Mouse (Mus musculus) lung, adult 10 weeks (tissue): ENCODE data around the gene Pars2. TPM values are rescaled to one million over a fixed set of nuclear protein-coding genes. Genes with fewer than 3 reads are reported as not detected.

Experiments
- polyA plus RNA-seq: library from polyadenylated mRNA; stranded (reverse); fragments of 350-450 nt; fragmentation: Illumina TruSeq; extraction: RNeasy Lipid Tissue Mini Kit (QIAGEN cat#74804); gene quantifications from one replicate; pipeline ENCODE4 v1.2.3, GENCODE M21; 2014; ENCODE audit warnings: low read depth, low replicate concordance; ENCODE audit not compliant: insufficient read depth

Gene Pars2
- 3.2 TPM for polyA plus RNA-seq

DNA sequence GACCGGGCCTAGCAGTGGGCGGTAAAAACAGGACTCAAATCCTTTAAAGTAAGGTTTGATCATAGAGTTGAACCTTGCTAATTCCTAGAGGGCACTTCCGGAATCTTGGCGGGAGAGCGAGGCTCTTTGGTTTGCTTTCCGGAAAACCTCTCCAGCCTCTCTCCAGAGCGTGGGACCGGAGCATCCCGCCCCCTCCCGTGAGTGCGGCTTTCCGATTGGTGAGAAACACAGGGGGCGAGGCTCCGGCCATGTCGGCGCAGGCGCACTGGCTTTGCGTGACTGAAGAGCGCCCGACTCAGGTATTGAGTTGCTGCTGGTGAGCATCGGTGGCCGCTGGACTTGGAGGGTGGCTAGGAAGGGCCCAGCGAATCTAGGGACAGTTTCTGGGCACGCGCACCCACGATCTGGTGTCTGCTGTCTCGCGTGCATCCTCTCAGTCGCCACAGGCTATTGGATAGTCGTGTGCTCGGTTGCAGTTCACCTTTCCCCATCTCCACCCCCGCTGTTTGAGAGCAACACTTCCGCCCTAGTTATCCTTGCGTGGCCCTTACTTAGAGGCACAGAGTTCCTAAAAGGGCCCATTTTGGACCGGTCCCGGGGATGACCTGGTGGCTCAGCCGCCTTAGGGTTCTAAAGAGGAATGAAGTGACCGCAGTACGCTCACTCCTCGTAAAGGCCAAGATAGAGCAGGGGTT lies at the start of gene Pars2:
Gene Pars2, plus strand, starts transcription at position 237 of the 695 bp plus-strand sequence.

GRCm38 (mm10) chr4:106617056-106617455 lies 33.8 kb upstream of the Pars2 start, which contains the start of gene Lexm:
TSS of gene Lexm (minus strand) at chr4:106617241.

GRCm38 (mm10) chr4:106622030-106622493 lies 28.8 kb upstream of the Pars2 start, which contains the start of gene Ttc22:
TSS of gene Ttc22 (plus strand) at chr4:106622432.

GRCm38 (mm10) chr4:106678442-106679118 lies 27.7 kb downstream of the Pars2 start, which contains the start of gene Ttc4:
TSS of gene Ttc4 (minus strand) at chr4:106678944.

Other genes starting within 250 kb of the Pars2 start
- gene Pcsk9, start 186.7 kb upstream of the Pars2 start, polyA plus RNA-seq = not detected
- gene Bsnd, start 158.8 kb upstream of the Pars2 start, polyA plus RNA-seq = not detected
- 22.9 TPM for gene Dhcr24, start 90.0 kb upstream of the Pars2 start, polyA plus RNA-seq
- not detected for gene Lexm, start 33.8 kb upstream of the Pars2 start, polyA plus RNA-seq
- gene Ttc22, start 28.6 kb upstream of the Pars2 start, polyA plus RNA-seq = 1.2 TPM
- gene Ttc4, start 27.9 kb downstream of the Pars2 start, polyA plus RNA-seq = 24.4 TPM
- gene Mroh7, start 79.9 kb downstream of the Pars2 start, polyA plus RNA-seq = 0.24 TPM
- 0.23 TPM for gene Fam151a, start 82.8 kb downstream of the Pars2 start, polyA plus RNA-seq
- 3.0 TPM for gene Acot11, start 153.9 kb downstream of the Pars2 start, polyA plus RNA-seq